Mouse (Mus musculus) CH12.LX (cell line): ENCODE measurements around the gene Pop5. TPM values are rescaled to one million over a fixed set of nuclear protein-coding genes. Genes with fewer than 3 reads are reported as not detected.
A peak's percentile ranks its signal among the peaks of the same experiment; 100 is the strongest.

Experiments used
- DNase-seq: peaks from one replicate; pipeline ENCODE4 v3.0.0-alpha.2; 2013; ENCODE audit errors: extremely low read depth
- H3K27ac ChIP-seq: 2 replicates; pipeline ENCODE4 v1.5.1; 2012; ENCODE audit warnings: low read depth, mild to moderate bottlenecking, control low read depth, moderate library complexity; ENCODE audit not compliant: insufficient read depth
- H3K27me3 ChIP-seq: replicated peaks from 2 replicates; pipeline ENCODE3; 2012; ENCODE audit warnings: inconsistent platforms
- H3K36me3 ChIP-seq, 2 experiments: replicated peaks in 1 of 2; 2 replicates each; pipeline versions ENCODE3 to v1.6.1; 2012; ENCODE audit warnings: inconsistent platforms in 1 of 2, low read length in 1 of 2, mild to moderate bottlenecking in 1 of 2, mixed read lengths in 1 of 2, moderate library complexity in 1 of 2; ENCODE audit not compliant: control insufficient read depth in 1 of 2, insufficient read depth in 1 of 2
- H3K4me1 ChIP-seq, 2 experiments: 2 replicates each; pipeline ENCODE4 v1.6.1; 2012; ENCODE audit warnings: inconsistent platforms in 1 of 2, moderate library complexity in 1 of 2; ENCODE audit not compliant: insufficient read depth in 2 of 2, control insufficient read depth in 1 of 2
- H3K4me2 ChIP-seq: 2 replicates; pipeline ENCODE4 v1.6.1; 2012; ENCODE audit warnings: low read depth, mild to moderate bottlenecking, control low read depth; ENCODE audit not compliant: poor library complexity, insufficient read depth, severe bottlenecking
- H3K4me3 ChIP-seq, 3 experiments: fragments of 150-350 bp in 1 of 3; sonication (generic) in 1 of 3; replicated peaks in 1 of 3; 2 replicates each; pipeline versions ENCODE3 to v1.5.1; 2011 to 2012; ENCODE audit warnings: low read depth in 2 of 3, low read length in 2 of 3, mild to moderate bottlenecking in 2 of 3, moderate library complexity in 2 of 3, control low read depth in 1 of 3, improper control_type of control experiment in 1 of 3, inconsistent platforms in 1 of 3, mixed read lengths in 1 of 3; ENCODE audit not compliant: poor library complexity in 1 of 3
- H3K79me2 ChIP-seq: replicated peaks from 2 replicates; pipeline ENCODE4 v1.6.1; 2012; ENCODE audit warnings: mild to moderate bottlenecking, moderate library complexity; ENCODE audit not compliant: control insufficient read depth, poor library complexity, insufficient read depth, severe bottlenecking; ENCODE audit errors: extremely low read depth
- H3K9ac ChIP-seq: 2 replicates; pipeline ENCODE4 v1.6.1; 2012; ENCODE audit warnings: low read depth, mild to moderate bottlenecking, control low read depth, moderate library complexity; ENCODE audit not compliant: insufficient read depth
- H3K9me3 ChIP-seq: replicated peaks from 2 replicates; pipeline ENCODE3; 2012; ENCODE audit warnings: low read length, inconsistent platforms, mixed read lengths
- BHLHE40 ChIP-seq: IDR thresholded peaks from 2 replicates; pipeline ENCODE4 v1.6.1; 2011; ENCODE audit warnings: mild to moderate bottlenecking, low read depth, low read length, improper control_type of control experiment
- CTCF ChIP-seq, 2 experiments: IDR thresholded peaks in 1 of 2; conservative IDR thresholded peaks in 1 of 2; 2 replicates each; pipeline ENCODE4 v1.5.1; 2011 to 2012; ENCODE audit warnings: low read depth in 2 of 2, low read length in 2 of 2, improper control_type of control experiment in 1 of 2, inconsistent platforms in 1 of 2, mild to moderate bottlenecking in 1 of 2, moderate library complexity in 1 of 2
- E2F4 ChIP-seq: IDR thresholded peaks from 2 replicates; pipeline ENCODE4 v1.6.1; 2011; ENCODE audit warnings: low read depth, low read length, improper control_type of control experiment; ENCODE audit not compliant: insufficient replicate concordance
- ELF1 ChIP-seq: IDR thresholded peaks from 2 replicates; pipeline ENCODE4 v1.6.1; 2014; ENCODE audit warnings: low read depth, mild to moderate bottlenecking, inconsistent platforms, low read length, improper control_type of control experiment
- ETS1 ChIP-seq: conservative IDR thresholded peaks from 2 replicates; pipeline ENCODE4 v1.6.1; 2012; ENCODE audit warnings: low read depth, mild to moderate bottlenecking, inconsistent platforms, low read length, improper control_type of control experiment, moderate library complexity
- HCFC1 ChIP-seq: IDR thresholded peaks from 2 replicates; pipeline ENCODE4 v1.6.1; 2012; ENCODE audit warnings: low read depth, mild to moderate bottlenecking, inconsistent platforms, low read length, improper control_type of control experiment
- IRF4 ChIP-seq: IDR thresholded peaks from 2 replicates; pipeline ENCODE4 v1.6.1; 2014; ENCODE audit warnings: low read depth, mild to moderate bottlenecking, inconsistent platforms, low read length, improper control_type of control experiment
- KAT2A ChIP-seq: IDR thresholded peaks from 2 replicates; pipeline ENCODE4 v1.6.1; 2012; ENCODE audit warnings: low read length, improper control_type of control experiment, inconsistent platforms; ENCODE audit not compliant: insufficient replicate concordance
- MAFK ChIP-seq: IDR thresholded peaks from 2 replicates; pipeline ENCODE4 v1.6.1; 2011; ENCODE audit warnings: low read length, improper control_type of control experiment; ENCODE audit not compliant: insufficient replicate concordance
- MAX ChIP-seq: IDR thresholded peaks from 2 replicates; pipeline ENCODE4 v1.6.1; 2011; ENCODE audit warnings: low read length, improper control_type of control experiment
- MEF2A ChIP-seq: IDR thresholded peaks from 2 replicates; pipeline ENCODE4 v1.6.1; 2014; ENCODE audit warnings: low read depth, mild to moderate bottlenecking, inconsistent platforms, low read length, improper control_type of control experiment, borderline replicate concordance
- MXI1 ChIP-seq: IDR thresholded peaks from 2 replicates; pipeline ENCODE4 v1.6.1; 2011; ENCODE audit warnings: mild to moderate bottlenecking, low read depth, low read length, improper control_type of control experiment
- MYC ChIP-seq: IDR thresholded peaks from 2 replicates; pipeline ENCODE4 v1.6.1; 2011; ENCODE audit warnings: low read depth, mild to moderate bottlenecking, improper control_type of control experiment, low read length
- NELFE ChIP-seq: IDR thresholded peaks from 2 replicates; pipeline ENCODE4 v1.6.1; 2011; ENCODE audit warnings: low read depth, low read length, improper control_type of control experiment
- NRF1 ChIP-seq: IDR thresholded peaks from 2 replicates; pipeline ENCODE4 v1.6.1; 2014; ENCODE audit warnings: low read depth, mild to moderate bottlenecking, inconsistent platforms, low read length, improper control_type of control experiment, moderate library complexity
- POLR2A ChIP-seq: IDR thresholded peaks from 2 replicates; pipeline ENCODE4 v1.6.1; 2011; ENCODE audit warnings: low read depth, mild to moderate bottlenecking, improper control_type of control experiment, low read length
- RAD21 ChIP-seq: IDR thresholded peaks from 2 replicates; pipeline ENCODE4 v1.6.1; 2011; ENCODE audit warnings: low read depth, mild to moderate bottlenecking, low read length, improper control_type of control experiment, moderate library complexity
- RCOR1 ChIP-seq: conservative IDR thresholded peaks from 2 replicates; pipeline ENCODE4 v1.6.1; 2012; ENCODE audit warnings: low read depth, mild to moderate bottlenecking, inconsistent platforms, low read length, improper control_type of control experiment
- SIN3A ChIP-seq: IDR thresholded peaks from 2 replicates; pipeline ENCODE4 v1.6.1; 2012; ENCODE audit warnings: low read length, improper control_type of control experiment, inconsistent platforms
- SMC3 ChIP-seq: IDR thresholded peaks from 2 replicates; pipeline ENCODE4 v1.6.1; 2011; ENCODE audit warnings: low read depth, low read length, improper control_type of control experiment
- TBP ChIP-seq: conservative IDR thresholded peaks from 2 replicates; pipeline ENCODE4 v1.6.1; 2011; ENCODE audit warnings: low read depth, low read length, improper control_type of control experiment
- TCF12 ChIP-seq: IDR thresholded peaks from 2 replicates; pipeline ENCODE4 v1.6.1; 2014; ENCODE audit warnings: low read depth, mild to moderate bottlenecking, inconsistent platforms, low read length, improper control_type of control experiment
- USF1 ChIP-seq: IDR thresholded peaks from 2 replicates; pipeline ENCODE4 v1.6.1; 2014; ENCODE audit warnings: low read depth, mild to moderate bottlenecking, inconsistent platforms, low read length, improper control_type of control experiment
- ZKSCAN1 ChIP-seq: IDR thresholded peaks from 2 replicates; pipeline ENCODE4 v1.6.1; 2012; ENCODE audit warnings: low read depth, inconsistent platforms, low read length, improper control_type of control experiment, borderline replicate concordance
- ZMIZ1 ChIP-seq: IDR thresholded peaks from 2 replicates; pipeline ENCODE4 v1.6.1; 2012; ENCODE audit warnings: low read depth, mild to moderate bottlenecking, inconsistent platforms, low read length, improper control_type of control experiment
- ZNF384 ChIP-seq: IDR thresholded peaks from 2 replicates; pipeline ENCODE4 v1.6.1; 2012; ENCODE audit warnings: low read depth, low read length, improper control_type of control experiment, inconsistent platforms
- dilution Hi-C: fragments of 300-500 bp; cut with MboI; formaldehyde crosslinking; loops from 2 replicates; pipeline ENCODE4 v1.14.3; 2020; ENCODE audit warnings: low sequenced_read_pairs; ENCODE audit not compliant: extremely low pct_unique_long_range_greater_than_20kb, extremely low pct_ligation_motif_present
- in situ Hi-C: fragments of 300-500 bp; cut with MboI; formaldehyde crosslinking; loops from 3 replicates; pipeline ENCODE4 v1.14.3; 2019; ENCODE audit warnings: low sequenced_read_pairs, low pct_ligation_motif_present, low pct_unique_long_range_greater_than_20kb, mixed read lengths
- polyA plus RNA-seq: library from polyadenylated mRNA; unstranded; fragments of >175 nt; gene quantifications from 2 replicates; pipeline ENCODE4 v1.2.1, GENCODE M21; 2012; ENCODE audit warnings: low read depth; ENCODE audit not compliant: insufficient read length
- total RNA-seq, 2 experiments: library from RNA; depleted of rRNA; stranded (reverse); fragments of 300-350 nt in 1 of 2; fragments of >200 nt in 1 of 2; gene quantifications; 2 replicates each; pipeline ENCODE4 v1.2.3; 2012 to 2014

The Pop5 gene
- total and polyA plus RNA-seq, 3 experiments, result 127 to 236 (median 156) TPM

GRCm38 (mm10) chr5:115274771-115275170 is 39.1 kb downstream of the Pop5 start:
- no peak overlapping the region for H3K4me3 ChIP-seq
- peaks cover 31% of the 10 kb centered on the region for H3K79me2 ChIP-seq
- in situ Hi-C loops, result no loop called here
- H3K27me3 ChIP-seq, result no peaks in the 10 kb centered on the region
- dilution Hi-C loops, result no loop called here
- peak overlapping the region; percentile 42; the same call in 1 of the 2 replicates for H3K4me2 ChIP-seq
- peak; percentile 39 for DNase-seq
- TF ChIP-seq HCFC1, result no peak
- TF ChIP-seq MXI1, result no peak
- no peak for TF ChIP-seq POLR2A
- 0 out of 2 replicates have a peak, but pooled peaks have one; percentile 14 for TF ChIP-seq MAX
- TF ChIP-seq RCOR1, result no peak
- TF ChIP-seq TBP, result no peak
- TF ChIP-seq USF1, result no peak
- TF ChIP-seq, all 38 proteins: peak for 1
- H3K9ac ChIP-seq, result peak overlapping the region; percentile 17; the same call in 1 of the 2 replicates
- H3K4me1 ChIP-seq, result peaks cover 6 to 34% of the 10 kb centered on the region in 2 experiments
- H3K36me3 ChIP-seq, result peaks cover 5 to 10% of the 10 kb centered on the region in 2 experiments
- no peak overlapping the region for H3K27ac ChIP-seq
- H3K9me3 ChIP-seq, result peaks cover 2% of the 10 kb centered on the region

- Histone ChIP-seq H3K79me2 (peaks cover 29% of the 10 kb centered on the region), H3K27me3 (no peaks in the 10 kb centered on the region), H3K4me3 (no peak overlapping the region), H3K9ac (no peak overlapping the region), H3K27ac (no peak overlapping the region), H3K4me1 (peaks cover 4 to 27% of the 10 kb centered on the region in 2 experiments), H3K4me2 (no peak overlapping the region), H3K36me3 (no peaks in the 10 kb centered on the region), H3K9me3 (peaks cover 2% of the 10 kb centered on the region)
- dilution Hi-C loops, result no loop called here
- in situ Hi-C loops, result no loop called here
- TF ChIP-seq ZKSCAN1 (no peak), MXI1 (no peak), TBP (no peak), MAFK (no peak), ZMIZ1 (no peak), MYC (no peak), RAD21 (peak; percentile 14), USF1 (no peak), IRF4 (no peak), CTCF (conservative IDR thresholded peaks at IDR 0.05 in 1 of 2, IDR thresholded peaks at IDR 0.05 in 1 of 2; ENCODE audit: low read depth in 2 of 2, low read length in 2 of 2) (peak in 1 of 2 experiments; percentile 50; a peak in 2 of 4 replicates), SIN3A (no peak)
- peak; percentile 35 for DNase-seq
Observed at GRCm38 (mm10) chr5:115275998-115276397, 40.4 kb downstream of the Pop5 start.

GRCm38 (mm10) chr5:115278053-115278452 is 42.4 kb downstream of the Pop5 start:
- Histone ChIP-seq H3K9ac (no peak overlapping the region), H3K27me3 (no peaks in the 10 kb centered on the region), H3K79me2 (peaks cover 22% of the 10 kb centered on the region), H3K27ac (no peak overlapping the region), H3K9me3 (peaks cover 2% of the 10 kb centered on the region), H3K36me3 (peaks cover 0 to 9% of the 10 kb centered on the region in 2 experiments), H3K4me2 (no peak overlapping the region), H3K4me3 (no peak overlapping the region), H3K4me1 (peaks cover 7 to 40% of the 10 kb centered on the region in 2 experiments)
- DNase-seq, result no peak
- in situ Hi-C loops, result no loop called here
- dilution Hi-C loops, result no loop called here
- no peak for TF ChIP-seq MAFK
- TF ChIP-seq IRF4, result no peak
- no peak for TF ChIP-seq NRF1
- no peak for TF ChIP-seq ELF1
- TF ChIP-seq NELFE, result no peak
- TF ChIP-seq KAT2A, result no peak
- TF ChIP-seq ZNF384, result no peak
- TF ChIP-seq MXI1, result no peak
- TF ChIP-seq SMC3, result no peak
- TF ChIP-seq TCF12, result no peak
- TF ChIP-seq SIN3A, result no peak
- no peak for TF ChIP-seq USF1
- TF ChIP-seq ETS1, result no peak
- no peak for TF ChIP-seq E2F4
- TF ChIP-seq BHLHE40, result no peak
- no peak for TF ChIP-seq MEF2A
- no peak for TF ChIP-seq MYC
